Mouse (Mus musculus): Measurements from ENCODE around the gene Zc3h15. TPM values are rescaled to one million over a fixed set of nuclear protein-coding genes. Genes with fewer than 3 reads are reported as not detected.
A peak's percentile ranks its signal among the peaks of the same experiment; 100 is the strongest.
"Not testable (repeated sequence)": the region's sequence is repeated elsewhere in the genome, so short reads cannot be mapped to it uniquely, and the experiment has no call there.

The Zc3h15 gene
- polyA plus RNA-seq, 1 experiment from 2014 or later = 171 TPM

GRCm38 (mm10) chr2:83713281-83713680 lies 69.0 kb downstream of the Zc3h15 start:
- not testable (repeated sequence) for H3K4me2 ChIP-seq (ENCODE audit: low read depth, severe bottlenecking); ATAC-seq (ENCODE audit: insufficient number of reproducible peaks, low FRiP score, low TSS enrichment, low read depth); H3K27me3 ChIP-seq (ENCODE audit: control insufficient read depth, insufficient read depth, low read length); DNase-seq (ENCODE audit: low spot score); H3K27ac ChIP-seq (replicated peaks; ENCODE audit: low read depth, low read length); H3K9me3 ChIP-seq (ENCODE audit: control insufficient read depth, low read length); H3K4me3 ChIP-seq (ENCODE audit: low read depth, low read length); H3K9ac ChIP-seq (ENCODE audit: low read length); H3K36me3 ChIP-seq (ENCODE audit: control insufficient read depth, insufficient read depth, low read length)
- H3K4me1 ChIP-seq (ENCODE audit: control insufficient read depth, insufficient read depth, low read length) = peaks cover 21% of the 10 kb centered on the region
- WGBS = 68% methylated on average over 7 of the region's 7 CpGs

GRCm38 (mm10) chr2:83713946-83714345 lies 69.7 kb downstream of the Zc3h15 start:
- H3K27ac ChIP-seq (replicated peaks; ENCODE audit: low read depth, low read length) = 0 out of 2 replicates have a peak overlapping the region, but pooled peaks have one; percentile 42
- WGBS = 75% methylated on average over 5 of the region's 5 CpGs
- H3K36me3 ChIP-seq (ENCODE audit: control insufficient read depth, insufficient read depth, low read length) = no peaks in the 10 kb centered on the region
- DNase-seq (ENCODE audit: low spot score) = no peak
- H3K9me3 ChIP-seq (ENCODE audit: control insufficient read depth, low read length) = no peaks in the 10 kb centered on the region
- H3K4me2 ChIP-seq (ENCODE audit: low read depth, severe bottlenecking) = no peak overlapping the region
- H3K9ac ChIP-seq (ENCODE audit: low read length) = no peak overlapping the region
- H3K4me1 ChIP-seq (ENCODE audit: control insufficient read depth, insufficient read depth, low read length) = peaks cover 16% of the 10 kb centered on the region
- no peak for ATAC-seq (ENCODE audit: insufficient number of reproducible peaks, low FRiP score, low TSS enrichment, low read depth)
- no peaks in the 10 kb centered on the region for H3K27me3 ChIP-seq (ENCODE audit: control insufficient read depth, insufficient read depth, low read length)
- H3K4me3 ChIP-seq (ENCODE audit: low read depth, low read length) = no peak overlapping the region

Other genes starting within 250 kb of the Zc3h15 start
- 66.3 and 78.2 TPM in 2 replicates for gene Itgav, start 80.0 kb downstream of the Zc3h15 start, polyA plus RNA-seq (2014; fragmentation: Nextera tagmentation; extraction: Ambion mirVana)
- gene Fam171b, start 168.2 kb downstream of the Zc3h15 start, polyA plus RNA-seq (2014; fragmentation: Nextera tagmentation; extraction: Ambion mirVana) = 20.1 and 20.4 TPM in 2 replicates

Measured in limb, embryonic 11.5 days (tissue).